Mouse (Mus musculus) myocyte (in vitro differentiated cells): ENCODE results near the gene Baat. TPM values are rescaled to one million over a fixed set of nuclear protein-coding genes. Genes with fewer than 3 reads are reported as not detected.

Experiments used
- H3K27me3 ChIP-seq: one replicate; pipeline ENCODE4 v1.6.1; 2011; ENCODE audit not compliant: control insufficient read depth, insufficient read depth, insufficient read length
- H3K36me3 ChIP-seq: one replicate; pipeline ENCODE4 v1.6.1; 2011; ENCODE audit not compliant: control insufficient read depth, insufficient read depth
- H3K4me2 ChIP-seq: one replicate; pipeline ENCODE4 v1.6.1; 2011; ENCODE audit warnings: low read depth, control low read depth
- H3K4me3 ChIP-seq: one replicate; pipeline ENCODE4 v1.5.1; 2011; ENCODE audit warnings: mild to moderate bottlenecking, control low read depth, moderate library complexity
- H3K79me2 ChIP-seq: one replicate; pipeline ENCODE4 v1.6.1; 2011; ENCODE audit not compliant: control insufficient read depth, insufficient read depth
- H3ac ChIP-seq: one replicate; pipeline ENCODE4 v1.6.1; 2011; ENCODE audit not compliant: control insufficient read depth, insufficient read length
- CEBPB ChIP-seq: IDR thresholded peaks from 2 replicates; pipeline ENCODE4 v1.6.1; 2011; ENCODE audit warnings: mild to moderate bottlenecking, moderate library complexity; ENCODE audit not compliant: poor library complexity, insufficient read depth, severe bottlenecking
- E2F4 ChIP-seq: IDR thresholded peaks from one replicate; pipeline ENCODE4 v1.6.1; 2011; ENCODE audit warnings: mild to moderate bottlenecking, control low read depth, moderate library complexity; ENCODE audit not compliant: insufficient read depth
- MAX ChIP-seq: IDR thresholded peaks from one replicate; pipeline ENCODE4 v1.6.1; 2011; ENCODE audit warnings: low read depth, mild to moderate bottlenecking, control low read depth
- MYOD1 ChIP-seq, 3 experiments: IDR thresholded peaks; one replicate each; pipeline ENCODE4 v1.6.1; 2011; ENCODE audit warnings: control low read depth in 2 of 3, low read depth in 2 of 3, mild to moderate bottlenecking in 2 of 3, moderate library complexity in 1 of 3; ENCODE audit not compliant: insufficient read length in 2 of 3, control insufficient read depth in 1 of 3
- MYOG ChIP-seq, 3 experiments: IDR thresholded peaks; one replicate each; pipeline ENCODE4 v1.6.1; 2011; ENCODE audit warnings: control low read depth in 2 of 3, low read depth in 2 of 3, mild to moderate bottlenecking in 2 of 3; ENCODE audit not compliant: insufficient read length in 2 of 3, control insufficient read depth in 1 of 3, insufficient read depth in 1 of 3
- POLR2A ChIP-seq: IDR thresholded peaks from one replicate; pipeline ENCODE4 v1.6.1; 2011; ENCODE audit warnings: low read depth, mild to moderate bottlenecking, control low read depth, moderate library complexity; ENCODE audit not compliant: insufficient read length
- POLR2AphosphoS2 ChIP-seq: IDR thresholded peaks from one replicate; pipeline ENCODE4 v1.6.1; 2011; ENCODE audit warnings: low read depth, control low read depth; ENCODE audit not compliant: insufficient read length
- REST ChIP-seq: IDR thresholded peaks from one replicate; pipeline ENCODE4 v1.6.1; 2011; ENCODE audit warnings: mild to moderate bottlenecking, control low read depth, moderate library complexity; ENCODE audit not compliant: insufficient read depth, insufficient read length
- SRF ChIP-seq: IDR thresholded peaks from one replicate; pipeline ENCODE4 v1.6.1; 2011; ENCODE audit warnings: low read depth; ENCODE audit not compliant: control insufficient read depth, insufficient read length
- TCF12 ChIP-seq: IDR thresholded peaks from one replicate; pipeline ENCODE4 v1.6.1; 2011; ENCODE audit warnings: mild to moderate bottlenecking, control low read depth; ENCODE audit not compliant: poor library complexity, insufficient read depth, severe bottlenecking
- TCF3 ChIP-seq: IDR thresholded peaks from one replicate; pipeline ENCODE4 v1.6.1; 2011; ENCODE audit warnings: low read depth, control low read depth; ENCODE audit not compliant: insufficient read length
- USF1 ChIP-seq: IDR thresholded peaks from one replicate; pipeline ENCODE4 v1.6.1; 2011; ENCODE audit warnings: low read depth, mild to moderate bottlenecking, control low read depth, moderate library complexity
- polyA plus RNA-seq: library from polyadenylated mRNA; unstranded; fragments of >200 nt; fragmentation: generic; extraction: Trizol; gene quantifications from one replicate; pipeline ENCODE4 v1.2.1, GENCODE M21; 2012; ENCODE audit warnings: missing spikeins

The Baat gene
- polyA plus RNA-seq, 1 experiment = not detected

DNA sequence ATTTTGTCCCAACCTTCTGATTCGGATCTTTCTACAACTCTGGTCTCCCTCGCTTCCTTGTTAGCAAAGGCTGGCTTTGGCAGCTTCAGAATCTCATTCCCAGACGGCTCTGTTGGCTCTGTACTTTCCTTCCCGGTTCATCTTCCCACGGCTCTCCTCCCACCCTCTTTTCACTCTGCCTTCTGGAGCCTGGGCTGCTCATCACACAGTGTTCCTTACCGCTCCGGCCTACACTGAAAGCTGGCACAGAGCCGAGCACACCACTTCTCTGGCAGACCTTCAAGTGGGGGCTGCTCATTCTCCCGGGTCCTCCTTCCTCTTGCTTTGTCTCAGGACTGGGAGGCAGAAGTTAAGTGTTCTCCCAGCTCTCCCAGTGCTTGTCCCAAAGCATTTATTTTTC lies 16.2 kb upstream of the Baat start:
- Histone ChIP-seq H3K27me3 (no peaks in the 10 kb centered on the region), H3K4me2 (peak overlapping the region; percentile 92), H3K36me3 (peaks cover 20% of the 10 kb centered on the region), H3K79me2 (peaks cover 32% of the 10 kb centered on the region), H3K4me3 (peak overlapping the region; percentile 87), H3ac (no peak overlapping the region)
- TF ChIP-seq MYOG (IDR thresholded peaks at IDR 0.05; ENCODE audit: control insufficient read depth in 1 of 3, insufficient read depth in 1 of 3, insufficient read length in 2 of 3, low read depth in 2 of 3) (no peak), REST (no peak), CEBPB (no peak), MYOD1 (IDR thresholded peaks at IDR 0.05; ENCODE audit: control insufficient read depth in 1 of 3, insufficient read length in 2 of 3, low read depth in 2 of 3) (no peak), POLR2AphosphoS2 (no peak), TCF12 (no peak), POLR2A (no peak), TCF3 (no peak), E2F4 (no peak), USF1 (no peak), MAX (no peak), SRF (no peak)

GRCm38 (mm10) chr4:49521346-49521745 lies 15.0 kb upstream of the Baat start:
- Histone ChIP-seq H3ac (peak overlapping the region; percentile 25), H3K36me3 (peaks cover 14% of the 10 kb centered on the region), H3K4me3 (peak overlapping the region; percentile 87), H3K4me2 (peak overlapping the region; percentile 92), H3K79me2 (peaks cover 45% of the 10 kb centered on the region), H3K27me3 (no peaks in the 10 kb centered on the region)
- no peak for TF ChIP-seq POLR2AphosphoS2
- TF ChIP-seq REST = no peak
- no peak for TF ChIP-seq TCF3
- no peak for TF ChIP-seq E2F4
- no peak for TF ChIP-seq MAX
- TF ChIP-seq POLR2A = no peak
- no peak for TF ChIP-seq TCF12
- no peak for TF ChIP-seq MYOD1 (IDR thresholded peaks at IDR 0.05; ENCODE audit: control insufficient read depth in 1 of 3, insufficient read length in 2 of 3, low read depth in 2 of 3)

- Histone ChIP-seq H3ac (peak within 1 kb of the TSS; percentile 25), H3K36me3 (peaks cover 10% of the 10 kb centered on the region), H3K27me3 (no peaks in the 10 kb centered on the region), H3K4me2 (peak within 1 kb of the TSS; percentile 92), H3K79me2 (peaks cover 51% of the 10 kb centered on the region), H3K4me3 (peak within 1 kb of the TSS; percentile 87)
- TF ChIP-seq TCF12 (no peak), MYOD1 (IDR thresholded peaks at IDR 0.05; ENCODE audit: control insufficient read depth in 1 of 3, insufficient read length in 2 of 3, low read depth in 2 of 3) (no peak), USF1 (peak; percentile 11), CEBPB (no peak), SRF (peak; percentile 93), E2F4 (no peak), TCF3 (no peak), POLR2A (peak; percentile 80), REST (no peak), POLR2AphosphoS2 (peak; percentile 62)
Observed at GRCm38 (mm10) chr4:49520572-49521340, 14.4 kb upstream of the Baat start, which contains the start of the genes Mrpl50 and Zfp189. Mrpl50 (minus strand) TSS chr4:49521093. Zfp189 (plus strand) TSS chr4:49521176.

- TF ChIP-seq USF1 = no peak
- H3ac ChIP-seq = no peak overlapping the region
- peaks cover 61% of the 10 kb centered on the region for H3K79me2 ChIP-seq
- H3K4me3 ChIP-seq = peak overlapping the region; percentile 87
- no peaks in the 10 kb centered on the region for H3K27me3 ChIP-seq
- H3K4me2 ChIP-seq = peak overlapping the region; percentile 85
- peaks cover under 1% of the 10 kb centered on the region for H3K36me3 ChIP-seq
Observed at GRCm38 (mm10) chr4:49519476-49519875, 13.1 kb upstream of the Baat start.

- no peaks in the 10 kb centered on the region for H3K27me3 ChIP-seq
- TF ChIP-seq CEBPB = no peak
- TF ChIP-seq USF1 = no peak
- TF ChIP-seq REST = no peak
- TF ChIP-seq MAX = no peak
- TF ChIP-seq SRF = no peak
- TF ChIP-seq POLR2A = no peak
- TF ChIP-seq MYOG (IDR thresholded peaks at IDR 0.05; ENCODE audit: control insufficient read depth in 1 of 3, insufficient read depth in 1 of 3, insufficient read length in 2 of 3, low read depth in 2 of 3) = no peak
- no peak for TF ChIP-seq TCF3
- no peak overlapping the region for H3K4me3 ChIP-seq
- H3ac ChIP-seq = no peak overlapping the region
- peaks cover 12% of the 10 kb centered on the region for H3K36me3 ChIP-seq
- no peak overlapping the region for H3K4me2 ChIP-seq
- H3K79me2 ChIP-seq = peaks cover 47% of the 10 kb centered on the region
Observed at GRCm38 (mm10) chr4:49514441-49514840, 8.1 kb upstream of the Baat start.
